In the genomic region with DNA sequence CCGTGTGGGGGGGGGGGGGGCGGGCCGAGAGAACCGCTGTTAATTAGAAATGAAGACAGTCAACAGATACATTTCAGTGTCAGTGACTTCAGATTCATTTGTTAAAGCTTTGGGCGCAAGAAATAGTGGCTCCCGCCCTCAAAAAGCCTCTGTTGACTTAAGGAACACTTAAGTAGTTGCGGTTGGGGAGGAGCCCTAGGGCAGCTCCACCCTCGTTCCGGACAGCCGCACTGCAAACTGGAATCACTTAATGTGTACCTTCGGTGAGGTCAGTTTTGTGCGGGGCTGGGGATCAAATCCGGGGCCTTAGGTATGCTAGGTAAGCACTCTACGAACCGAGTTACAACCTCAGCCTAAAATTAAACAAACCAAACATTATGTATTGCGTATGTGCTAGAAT, we compare ENCODE assay signal across 8 mouse cellular contexts. TPM values are rescaled to one million over a fixed set of nuclear protein-coding genes. Genes with fewer than 3 reads are reported as not detected.
DNase-seq lines count a peak whose midpoint lies in the region; ATAC-seq lines count a peak whose summit lies in the region.

No protein-coding gene starts in this region.

- peak overlapping the region; percentile 29 for H3K4me3 ChIP-seq in forebrain, embryonic 16.5 days (replicated peaks; ENCODE audit: low read length)
- peak overlapping the region; percentile 86 for H3K4me3 ChIP-seq in macrophage (ENCODE audit: inconsistent target)

- H3K4me2 ChIP-seq in forebrain, embryonic 16.5 days (ENCODE audit: low read length) = peak overlapping the region; percentile 52

- WGBS in forebrain, embryonic 16.5 days = 9% methylated on average over 16 of the region's 16 CpGs
- WGBS in macrophage (ENCODE audit: missing documents) = 5% methylated on average over 13 of the region's 16 CpGs

- ATAC-seq in forebrain, embryonic 16.5 days = no peak

- H3K9ac ChIP-seq in forebrain, embryonic 16.5 days (replicated peaks; ENCODE audit: low read depth, low read length) = no peak overlapping the region; the same call in 1 of the 2 replicates

- H3K79me2 ChIP-seq in macrophage (ENCODE audit: inconsistent target) = no peaks in the 10 kb centered on the region; the same call in 1 of the 2 replicates

- peaks cover 16% of the 10 kb centered on the region for H3K4me1 ChIP-seq in forebrain, embryonic 16.5 days (replicated peaks; ENCODE audit: control insufficient read depth, insufficient read depth, low read length)

- H3K27ac ChIP-seq in forebrain, embryonic 16.5 days (ENCODE audit: low read length) = no peak overlapping the region
- peak overlapping the region; percentile 49 for H3K27ac ChIP-seq in macrophage

- H3K36me3 ChIP-seq in forebrain, embryonic 16.5 days (ENCODE audit: control insufficient read depth, insufficient read depth) = no peaks in the 10 kb centered on the region
- H3K36me3 ChIP-seq in macrophage (ENCODE audit: inconsistent target) = no peaks in the 10 kb centered on the region

- no peaks in the 10 kb centered on the region for H3K9me3 ChIP-seq in forebrain, embryonic 16.5 days (ENCODE audit: control insufficient read depth, low read length)

- DNase-seq in CD4-positive, CD25-positive, alpha-beta regulatory T cell, adult 2 months (ENCODE audit: low read depth, low spot score) = peak; percentile 68
- peak; percentile 89 for DNase-seq in R1 (ENCODE audit: low read depth, low spot score)
- DNase-seq in kidney, postnatal 14 days = peak; percentile 43
- DNase-seq in right cerebral cortex, postnatal 4 days = no peak
- DNase-seq in spleen, postnatal 10 days (ENCODE audit: low spot score in 2 of 2) = no peak
- DNase-seq in layer of hippocampus, adult 9-11 months = no peak

- H3K27me3 ChIP-seq in forebrain, embryonic 16.5 days (replicated peaks; ENCODE audit: control insufficient read depth, insufficient read depth, low read length) = peaks cover 34% of the 10 kb centered on the region

RNA-seq across cellular contexts. Expression of a gene that starts 7.5 kb away (rescaled TPM):
- polyA plus RNA-seq in forebrain, embryonic 16.5 days (2015; fragmentation: Nextera tagmentation; extraction: Ambion mirVana) = not detected in 2 replicates
- total RNA-seq in macrophage (2018; cell fraction: chromatin; rRNA removed) = not detected
- total RNA-seq in macrophage (2018; cell fraction: cytosol; rRNA removed) = not detected
- not detected for total RNA-seq in macrophage (2018; cell fraction: nucleus; rRNA removed)
- not detected in 3 replicates for polyA plus RNA-seq in macrophage (2018)

RNA-seq across cellular contexts. Expression of a gene that starts 27.5 kb away (rescaled TPM):
- polyA plus RNA-seq in forebrain, embryonic 16.5 days (2015; fragmentation: Nextera tagmentation; extraction: Ambion mirVana) = 0.62 and 0.87 TPM in 2 replicates
- 1 to 10 TPM in 17 of 26 experiments, under 1 TPM in 5, not detected in 4; 0.52 to 9.6 (median 1.7) TPM for total RNA-seq in macrophage (2018; cell fraction: chromatin; rRNA removed)
- total RNA-seq in macrophage (2018; cell fraction: cytosol; rRNA removed) = under 1 TPM in 17 of 26 experiments, not detected in 9; 0.05 to 0.35 (median 0.20) TPM
- total RNA-seq in macrophage (2018; cell fraction: nucleus; rRNA removed) = 10 to 100 TPM in 1 of 26 experiments, 1 to 10 TPM in 6, under 1 TPM in 11, not detected in 8; 0.29 to 10.1 (median 0.83) TPM
- polyA plus RNA-seq in macrophage (2018) = 0.23 to 0.38 TPM in 2 of 3 replicates, not detected in the other

RNA-seq across cellular contexts. Expression of a gene that starts 41.3 kb away (rescaled TPM):
- polyA plus RNA-seq in forebrain, embryonic 16.5 days (2015; fragmentation: Nextera tagmentation; extraction: Ambion mirVana) = 3.3 and 4.7 TPM in 2 replicates
- 1,000 to 10,000 TPM in 7 of 26 experiments, 100 to 1,000 TPM in 19; 146 to 1,912 (median 371) TPM for total RNA-seq in macrophage (2018; cell fraction: chromatin; rRNA removed)
- 100 to 1,000 TPM in 23 of 26 experiments, 10 to 100 TPM in 3; 96.7 to 475 (median 196) TPM for total RNA-seq in macrophage (2018; cell fraction: cytosol; rRNA removed)
- 1,000 to 10,000 TPM in 1 of 26 experiments, 100 to 1,000 TPM in 25; 153 to 2,204 (median 378) TPM for total RNA-seq in macrophage (2018; cell fraction: nucleus; rRNA removed)
- 169 to 1,404 TPM (median 407 TPM) in 3 replicates for polyA plus RNA-seq in macrophage (2018)

RNA-seq across cellular contexts. Expression of a gene that starts 56.6 kb away (rescaled TPM):
- polyA plus RNA-seq in forebrain, embryonic 16.5 days (2015; fragmentation: Nextera tagmentation; extraction: Ambion mirVana) = 4.0 and 7.7 TPM in 2 replicates
- total RNA-seq in macrophage (2018; cell fraction: chromatin; rRNA removed) = not detected
- under 1 TPM in 1 of 26 experiments, not detected in 25; 0.03 TPM for total RNA-seq in macrophage (2018; cell fraction: cytosol; rRNA removed)
- total RNA-seq in macrophage (2018; cell fraction: nucleus; rRNA removed) = not detected
- polyA plus RNA-seq in macrophage (2018) = not detected in 3 replicates

Comparison
In these comparisons a context has a peak if more than half of its experiments do, and no peak if none do; other contexts are left out.
1. DNase-seq: peak in CD4-positive, CD25-positive, alpha-beta regulatory T cell, adult 2 months (single experiment), R1 (single experiment) and kidney, postnatal 14 days (single experiment); none in right cerebral cortex, postnatal 4 days (single experiment), spleen, postnatal 10 days (0 of 2) and layer of hippocampus, adult 9-11 months (single experiment).
2. RNA of a gene that starts 41.3 kb away (polyA plus RNA-seq): 169 to 1,404 TPM in macrophage; 3.3 to 4.7 TPM in forebrain, embryonic 16.5 days; every median in the first group is over 10 times any median in the second.